26 mouse cellular contexts compared by ENCODE assay signal in the genomic region with DNA sequence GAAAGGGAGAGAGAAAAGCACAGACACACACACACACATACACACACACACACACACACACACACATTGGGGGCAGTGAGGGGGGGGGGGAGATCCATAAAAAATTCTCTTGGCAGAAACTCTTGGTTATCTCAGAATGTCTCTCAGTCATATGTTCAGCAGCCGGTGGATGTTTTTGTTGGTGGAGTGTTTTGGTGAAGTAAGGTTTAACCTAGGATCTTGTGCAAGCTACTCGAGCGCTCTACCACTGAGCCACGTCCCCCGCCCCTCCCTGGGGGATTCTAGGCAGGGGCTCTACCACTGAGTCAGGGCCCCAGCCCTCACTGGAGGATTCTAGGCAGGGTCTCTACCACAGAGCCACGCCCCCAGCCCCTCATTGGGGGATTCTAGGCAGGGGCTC. TPM values are rescaled to one million over a fixed set of nuclear protein-coding genes. Genes with fewer than 3 reads are reported as not detected.
DNase-seq lines count a peak whose midpoint lies in the region; ATAC-seq and TF ChIP-seq lines count a peak whose summit lies in the region.
"Had no signal": no experiment of that assay in that cellular context is flagged by ENCODE, and none has a peak within 500 bp of the region (broad histone marks: within the 10 kb centered on the region; RNA-seq: fewer than 3 reads in every experiment).

No protein-coding gene starts in this region.

- no peak overlapping the region for H3K27ac ChIP-seq in lung, postnatal 0 days (ENCODE audit: low read length)
- H3K27ac ChIP-seq: embryonic facial prominence, embryonic 10.5 days; embryonic facial prominence, embryonic 12.5 days; forebrain, embryonic 13.5 days; forebrain, embryonic 15.5 days had no signal

- H3K27me3 ChIP-seq in lung, postnatal 0 days (replicated peaks; ENCODE audit: insufficient read depth, low read length): no peaks in the 10 kb centered on the region
- H3K27me3 ChIP-seq: CH12.LX; embryonic facial prominence, embryonic 12.5 days; forebrain, embryonic 13.5 days; forebrain, embryonic 15.5 days; Patski had no signal

- H3K4me3 ChIP-seq in lung, postnatal 0 days (ENCODE audit: low read depth, low read length): no peak overlapping the region
- H3K4me3 ChIP-seq: embryonic facial prominence, embryonic 10.5 days; embryonic facial prominence, embryonic 12.5 days; forebrain, embryonic 13.5 days; forebrain, embryonic 15.5 days had no signal

- intact Hi-C loops in heart, postnatal 10 days (cut with DNase I): no loop called here

- no peak overlapping the region for H3K4me2 ChIP-seq in lung, postnatal 0 days (replicated peaks; ENCODE audit: low read depth, low read length)
- H3K4me2 ChIP-seq: embryonic facial prominence, embryonic 12.5 days; forebrain, embryonic 13.5 days; forebrain, embryonic 15.5 days had no signal

- TF ChIP-seq EP300 in lung, postnatal 0 days (IDR thresholded peaks at IDR 0.05): 0 out of 2 replicates have a peak, but pooled peaks have one; percentile 21

- H3K4me1 ChIP-seq in lung, postnatal 0 days (ENCODE audit: insufficient read depth, low read depth, low read length): 0 out of 2 replicates have a peak, but pooled peaks cover 5% of the 10 kb centered on the region

- no peak for ATAC-seq in lung, postnatal 0 days
- ATAC-seq: CD4-positive, CD25-positive, alpha-beta regulatory T cell, adult 4 months; forebrain, embryonic 13.5 days; forebrain, embryonic 15.5 days; forebrain, postnatal 0 days; Patski had no signal

- no peak overlapping the region for H3K9ac ChIP-seq in lung, postnatal 0 days (replicated peaks; ENCODE audit: low read depth)
- H3K9ac ChIP-seq: embryonic facial prominence, embryonic 12.5 days; forebrain, embryonic 13.5 days; forebrain, embryonic 15.5 days; forebrain, postnatal 0 days had no signal

- H3K9me3 ChIP-seq in lung, postnatal 0 days (ENCODE audit: low read length): no peaks in the 10 kb centered on the region
- H3K9me3 ChIP-seq: embryonic facial prominence, embryonic 12.5 days; forebrain, embryonic 13.5 days; forebrain, embryonic 15.5 days; G1E had no signal

- WGBS in lung, postnatal 0 days: 71% methylated on average over 6 of the region's 6 CpGs

- peak; percentile 95 for DNase-seq in heart, adult 11 months
- DNase-seq in heart, postnatal 10 days: no peak
- peak; percentile 47 for DNase-seq in lung, postnatal 0 days (ENCODE audit: low spot score)
- no peak for DNase-seq in lung, postnatal 4 days
- peak; percentile 54 for DNase-seq in R1 (ENCODE audit: low read depth, low spot score)
- DNase-seq in right cerebral cortex, postnatal 25 days: no peak
- DNase-seq: adrenal gland, adult 8-10 months; adrenal gland, postnatal 14 days; adrenal gland, postnatal 36 days; B cell, adult 2 months; cerebellum, adult 11-12 months; cerebellum, adult 2 months; cerebellum, adult 9-10 months; cerebellum, postnatal 10 days; cerebellum, postnatal 25 days; forebrain, postnatal 0 days had no signal

- H3K36me3 ChIP-seq in lung, postnatal 0 days (ENCODE audit: insufficient read depth, low read length): peaks cover 14% of the 10 kb centered on the region; the same call in 1 of the 2 replicates
- H3K36me3 ChIP-seq: G1E had no signal

- no peak for TF ChIP-seq CTCF in lung, postnatal 0 days (IDR thresholded peaks at IDR 0.05)

RNA-seq across cellular contexts. Expression of gene Clip2, which starts 16.2 kb away (rescaled TPM):
- 10 to 100 TPM; 14.6 to 16.0 TPM for total RNA-seq in heart, postnatal 10 days (2021)
- polyA plus RNA-seq in lung, postnatal 0 days (2015; fragmentation: Nextera tagmentation; extraction: Ambion mirVana): 3.0 and 4.1 TPM in 2 replicates

RNA-seq across cellular contexts. Expression of gene Syna, which starts 23.9 kb away (rescaled TPM):
- not detected for total RNA-seq in heart, postnatal 10 days (2021)
- polyA plus RNA-seq in lung, postnatal 0 days (2015; fragmentation: Nextera tagmentation; extraction: Ambion mirVana): 0.24 and 0.67 TPM in 2 replicates
- total RNA-seq: adrenal gland, adult 18-20 months; adrenal gland, adult 8-10 months; adrenal gland, postnatal 14 days; adrenal gland, postnatal 36 days; forebrain, postnatal 0 days had no signal
- polyA plus RNA-seq: embryonic facial prominence, embryonic 10.5 days; forebrain, embryonic 11.5 days; G1E had no signal

RNA-seq across cellular contexts. Expression of gene Rfc2, which starts 45.1 kb away (rescaled TPM):
- total RNA-seq in heart, postnatal 10 days (2021): 10 to 100 TPM; 37.6 to 39.8 TPM
- polyA plus RNA-seq in lung, postnatal 0 days (2015; fragmentation: Nextera tagmentation; extraction: Ambion mirVana): 84.4 and 95.9 TPM in 2 replicates

Comparison
In these comparisons a context has a peak if more than half of its experiments do, and no peak if none do; other contexts are left out.
1. DNase-seq: peak in heart, adult 11 months (single experiment), lung, postnatal 0 days (single experiment) and R1 (single experiment); none in heart, postnatal 10 days (0 of 2), lung, postnatal 4 days (0 of 2) and right cerebral cortex, postnatal 25 days (single experiment).